12 mouse cellular contexts compared by ENCODE assay signal in the genomic region with DNA sequence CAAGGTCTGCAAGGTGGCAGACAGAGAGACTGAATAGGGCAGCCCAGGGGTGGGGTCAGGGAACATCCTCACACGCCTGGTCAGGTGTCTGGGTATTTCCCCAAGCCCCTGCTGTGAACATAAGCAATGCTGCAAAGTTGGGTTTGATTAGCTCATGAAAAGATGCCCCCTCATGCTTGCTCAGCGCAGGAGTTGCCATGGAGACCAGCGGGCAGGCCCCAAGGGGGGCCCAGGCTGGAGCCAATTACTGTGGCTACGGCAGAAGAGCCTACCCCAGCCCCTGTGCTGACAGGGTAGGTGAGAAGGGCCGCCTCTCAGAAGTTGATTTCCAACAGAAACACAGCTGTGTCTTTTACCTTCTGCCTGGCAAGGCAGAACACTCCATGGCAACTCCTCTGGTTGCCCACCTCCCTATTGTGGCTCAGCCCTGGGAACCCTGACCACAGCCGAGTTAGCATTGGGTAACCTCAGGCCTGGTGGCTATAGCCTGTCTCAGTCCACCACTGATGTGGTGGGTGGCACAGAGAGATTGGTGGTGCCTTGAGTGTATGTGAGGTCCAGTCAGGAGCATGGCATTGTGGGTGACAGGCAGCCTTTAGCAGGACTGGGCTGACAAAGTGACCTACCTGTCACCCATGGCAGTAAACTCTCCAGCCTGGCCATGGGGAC. TPM values are rescaled to one million over a fixed set of nuclear protein-coding genes. Genes with fewer than 3 reads are reported as not detected.
DNase-seq lines count a peak whose midpoint lies in the region; ATAC-seq and TF ChIP-seq lines count a peak whose summit lies in the region.
"Had no signal": no experiment of that assay in that cellular context is flagged by ENCODE, and none has a peak within 500 bp of the region (broad histone marks: within the 10 kb centered on the region; RNA-seq: fewer than 3 reads in every experiment).

No protein-coding gene starts in this region.

- no peak overlapping the region for H3K4me3 ChIP-seq in forebrain, embryonic 15.5 days
- no peak overlapping the region for H3K4me3 ChIP-seq in intestine, embryonic 16.5 days (ENCODE audit: low read length)
- no peak overlapping the region for H3K4me3 ChIP-seq in heart, embryonic 10.5 days
- H3K4me3 ChIP-seq: heart, embryonic 15.5 days had no signal

- no peak overlapping the region for H3K4me2 ChIP-seq in forebrain, embryonic 15.5 days (replicated peaks)
- H3K4me2 ChIP-seq in intestine, embryonic 16.5 days (ENCODE audit: low read depth, low read length) = no peak overlapping the region
- H3K4me2 ChIP-seq: heart, embryonic 15.5 days had no signal

- peak; percentile 53 for DNase-seq in 416B (ENCODE audit: low read depth)
- DNase-seq in brain, embryonic 14.5 days (ENCODE audit: low read depth) = peak; percentile 91
- peak; percentile 65 for DNase-seq in mesoderm, embryonic 11.5 days (ENCODE audit: low read depth, low spot score)
- no peak for DNase-seq in heart, adult 9 months (ENCODE audit: low spot score in 2 of 2)
- DNase-seq in heart, embryonic 10.5 days (ENCODE audit: low spot score) = no peak
- DNase-seq: lung, postnatal 10 days; right cerebral cortex, postnatal 4 days; thymus, postnatal 36 days had no signal

- TF ChIP-seq POLR2A in brain, embryonic 14.5 days (IDR thresholded peaks at IDR 0.05; ENCODE audit: borderline replicate concordance, extremely low read depth, insufficient read depth, insufficient read length, poor library complexity, severe bottlenecking) = no peak

- H3K27me3 ChIP-seq in forebrain, embryonic 15.5 days = no peaks in the 10 kb centered on the region
- no peaks in the 10 kb centered on the region for H3K27me3 ChIP-seq in intestine, embryonic 16.5 days (replicated peaks; ENCODE audit: control insufficient read depth, insufficient read depth, low read length)
- H3K27me3 ChIP-seq in heart, embryonic 10.5 days (ENCODE audit: insufficient read depth, poor library complexity, severe bottlenecking) = peaks cover 74% of the 10 kb centered on the region

- TF ChIP-seq CTCF in brain, embryonic 14.5 days (IDR thresholded peaks at IDR 0.05; ENCODE audit: borderline replicate concordance, extremely low read depth, insufficient read depth, insufficient read length) = no peak

- peak; percentile 74 for ATAC-seq in forebrain, embryonic 15.5 days (replicated peaks)
- ATAC-seq in erythroblast, adult 5-6 weeks (replicated peaks; ENCODE audit: low FRiP score, poor library complexity, severe bottlenecking) = no peak
- no peak for ATAC-seq in intestine, embryonic 16.5 days

- WGBS in forebrain, embryonic 15.5 days = 4% methylated on average over 6 of the region's 6 CpGs
- 40% methylated on average over 6 of the region's 6 CpGs for WGBS in intestine, embryonic 16.5 days
- 31% methylated on average over 6 of the region's 6 CpGs for WGBS in heart, embryonic 10.5 days

- peaks cover 51% of the 10 kb centered on the region for H3K4me1 ChIP-seq in forebrain, embryonic 15.5 days
- H3K4me1 ChIP-seq in intestine, embryonic 16.5 days (ENCODE audit: control insufficient read depth, insufficient read depth, low read length) = peaks cover 2% of the 10 kb centered on the region; the same call in 1 of the 2 replicates
- peaks cover 47% of the 10 kb centered on the region for H3K4me1 ChIP-seq in heart, embryonic 10.5 days

- H3K9ac ChIP-seq in forebrain, embryonic 15.5 days (replicated peaks) = no peak overlapping the region
- no peak overlapping the region for H3K9ac ChIP-seq in intestine, embryonic 16.5 days (ENCODE audit: low read depth, low read length)
- H3K9ac ChIP-seq: heart, embryonic 15.5 days had no signal

- peak overlapping the region; percentile 44 for H3K27ac ChIP-seq in forebrain, embryonic 15.5 days (replicated peaks)
- H3K27ac ChIP-seq in intestine, embryonic 16.5 days (ENCODE audit: low read length) = no peak overlapping the region
- no peak overlapping the region for H3K27ac ChIP-seq in heart, embryonic 10.5 days
- H3K27ac ChIP-seq: heart, embryonic 15.5 days had no signal

- H3K9me3 ChIP-seq in forebrain, embryonic 15.5 days = no peaks in the 10 kb centered on the region
- H3K9me3 ChIP-seq in intestine, embryonic 16.5 days (ENCODE audit: control insufficient read depth, low read length) = no peaks in the 10 kb centered on the region
- no peaks in the 10 kb centered on the region for H3K9me3 ChIP-seq in heart, embryonic 10.5 days
- H3K9me3 ChIP-seq: heart, embryonic 15.5 days had no signal

- peaks cover 7% of the 10 kb centered on the region; the same call in 1 of the 2 replicates for H3K36me3 ChIP-seq in forebrain, embryonic 15.5 days
- H3K36me3 ChIP-seq in intestine, embryonic 16.5 days (ENCODE audit: control insufficient read depth, insufficient read depth, low read length) = no peaks in the 10 kb centered on the region
- no peaks in the 10 kb centered on the region for H3K36me3 ChIP-seq in heart, embryonic 10.5 days
- H3K36me3 ChIP-seq: heart, embryonic 15.5 days had no signal

RNA-seq across cellular contexts. Expression of a gene that starts 20.9 kb away (rescaled TPM):
- 50.3 and 52.5 TPM in 2 replicates for polyA plus RNA-seq in brain, embryonic 14.5 days (2012; rRNA removed)
- polyA plus RNA-seq in forebrain, embryonic 15.5 days (2015; fragmentation: Nextera tagmentation; extraction: Ambion mirVana) = 18.1 and 21.9 TPM in 2 replicates
- total RNA-seq in erythroblast, adult 5-6 weeks (2015; ENCODE audit: low replicate concordance) = 0.42 and 0.96 TPM in 2 replicates
- not detected in 2 replicates for total RNA-seq in erythroblast, adult 5-6 weeks (2017; ENCODE audit: low replicate concordance)
- 0.73 and 2.4 TPM in 2 replicates for polyA plus RNA-seq in intestine, embryonic 16.5 days (2015; fragmentation: Nextera tagmentation; extraction: Ambion mirVana)
- polyA plus RNA-seq in heart, embryonic 10.5 days (2016; fragmentation: Nextera tagmentation; extraction: Ambion mirVana) = 0.31 and 0.79 TPM in 2 replicates

RNA-seq across cellular contexts. Expression of a gene that starts 58.3 kb away (rescaled TPM):
- 6.5 and 8.0 TPM in 2 replicates for polyA plus RNA-seq in brain, embryonic 14.5 days (2012; rRNA removed)
- 2.9 and 3.7 TPM in 2 replicates for polyA plus RNA-seq in forebrain, embryonic 15.5 days (2015; fragmentation: Nextera tagmentation; extraction: Ambion mirVana)
- 3.3 and 6.3 TPM in 2 replicates for total RNA-seq in erythroblast, adult 5-6 weeks (2015; ENCODE audit: low replicate concordance)
- 4.7 and 7.4 TPM in 2 replicates for total RNA-seq in erythroblast, adult 5-6 weeks (2017; ENCODE audit: low replicate concordance)
- polyA plus RNA-seq in intestine, embryonic 16.5 days (2015; fragmentation: Nextera tagmentation; extraction: Ambion mirVana) = 20.1 and 24.4 TPM in 2 replicates
- 14.2 and 16.0 TPM in 2 replicates for polyA plus RNA-seq in heart, embryonic 10.5 days (2016; fragmentation: Nextera tagmentation; extraction: Ambion mirVana)

Comparison
In these comparisons a context has a peak if more than half of its experiments do, and no peak if none do; other contexts are left out.
1. DNase-seq: peak in 416B (single experiment), brain, embryonic 14.5 days (single experiment) and mesoderm, embryonic 11.5 days (single experiment); none in heart, adult 9 months (0 of 2) and heart, embryonic 10.5 days (single experiment).